Mouse (Mus musculus) Muller cell, postnatal 12 days (primary cell): ENCODE results near the gene Garem2.

Experiments used
- DNase-seq: peaks from one replicate; pipeline ENCODE4 v3.0.0-alpha.2; 2015; ENCODE audit errors: inconsistent ontology term

Gene Garem2

DNA sequence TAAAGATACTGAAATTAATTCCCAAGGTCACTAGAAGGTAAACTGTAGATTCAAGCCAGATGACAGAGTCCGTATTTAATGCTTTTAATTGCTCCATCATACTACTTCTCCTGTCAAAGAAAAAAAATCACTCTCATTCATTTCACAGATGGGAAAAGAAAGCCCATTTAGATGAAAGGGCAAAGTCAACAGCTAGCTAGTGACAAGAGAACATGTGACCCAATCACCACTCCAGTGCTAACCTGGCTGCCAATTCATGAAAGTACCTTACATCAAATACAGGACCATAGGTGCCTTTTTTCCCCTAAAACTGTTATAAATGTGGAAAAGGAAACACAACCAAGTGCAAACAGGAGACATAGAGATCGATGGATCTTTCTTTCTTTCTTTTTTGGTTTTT lies 48.3 kb downstream of the Garem2 start:
- DNase-seq, result no peak

DNA sequence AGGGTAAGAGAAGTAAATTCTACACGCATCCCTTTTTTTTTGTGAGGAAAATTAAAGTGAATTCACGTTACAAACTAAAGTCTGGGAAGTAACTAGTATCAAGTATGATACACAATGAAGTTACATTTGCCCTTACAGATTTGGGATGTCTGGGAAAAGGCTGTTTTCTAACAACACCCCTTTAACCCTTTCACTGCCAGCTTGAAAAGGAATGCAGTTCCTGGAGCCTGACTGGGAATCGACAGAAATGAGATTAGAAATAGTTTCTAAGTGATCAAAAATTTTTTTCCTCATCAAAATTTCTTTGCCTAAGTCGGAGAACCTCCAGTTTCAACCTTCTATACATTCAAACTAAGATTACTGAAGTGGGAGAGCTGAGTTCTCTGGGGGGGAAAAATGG lies 49.1 kb downstream of the Garem2 start:
- DNase-seq, result peak; percentile 26

DNA sequence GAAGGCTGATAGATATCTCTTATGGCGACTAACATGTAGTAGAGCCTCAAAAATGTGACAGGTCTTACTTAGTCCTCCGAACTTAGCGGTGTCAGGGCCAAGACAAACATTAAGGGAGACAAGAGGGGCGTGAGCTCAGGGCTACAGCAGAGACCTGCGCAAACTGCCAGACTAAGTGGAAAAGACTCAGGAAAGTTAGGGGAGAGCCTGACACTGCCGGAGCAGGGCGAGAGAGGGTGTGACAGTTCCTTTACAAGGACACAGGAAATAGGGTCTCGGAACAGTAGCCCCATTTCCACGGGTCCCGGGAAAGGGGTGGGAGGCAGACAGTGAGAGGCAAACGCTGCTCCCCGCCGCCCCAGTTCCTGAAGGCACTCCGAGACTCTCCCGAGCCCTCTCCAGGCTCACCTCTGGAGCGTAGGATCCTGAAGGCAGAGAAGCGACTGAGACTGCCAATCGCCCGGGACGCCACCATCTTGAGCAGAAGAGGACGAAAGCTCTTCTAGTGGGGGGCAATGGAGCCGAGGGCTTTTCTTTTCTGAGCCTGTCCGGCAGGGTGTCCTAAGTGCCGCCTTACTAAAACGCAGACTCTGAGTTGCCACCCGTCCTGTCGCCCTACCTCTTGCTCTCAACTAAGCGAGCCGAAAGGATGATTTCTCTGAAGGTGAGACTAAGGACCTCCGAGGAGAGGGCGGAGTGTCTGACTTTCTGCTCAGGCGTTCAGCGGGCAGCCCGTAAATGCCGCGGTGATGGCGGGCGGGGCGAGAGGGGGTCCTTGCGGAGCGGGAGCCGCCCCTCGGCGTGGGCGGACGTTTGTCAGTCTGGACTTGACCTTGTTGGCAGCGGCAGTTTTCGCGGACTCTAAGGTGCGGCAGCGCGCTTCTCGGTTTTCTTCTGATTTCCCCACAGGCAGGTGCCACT lies 49.8 kb downstream of the Garem2 start, which contains the start of the genes Hadha and Hadhb:
TSS of gene Hadha (minus strand) at position 689 of the 921 bp plus-strand sequence.
TSS of gene Hadhb (plus strand) at position 775 of the 921 bp plus-strand sequence.
- DNase-seq, result peak; percentile 95

DNA sequence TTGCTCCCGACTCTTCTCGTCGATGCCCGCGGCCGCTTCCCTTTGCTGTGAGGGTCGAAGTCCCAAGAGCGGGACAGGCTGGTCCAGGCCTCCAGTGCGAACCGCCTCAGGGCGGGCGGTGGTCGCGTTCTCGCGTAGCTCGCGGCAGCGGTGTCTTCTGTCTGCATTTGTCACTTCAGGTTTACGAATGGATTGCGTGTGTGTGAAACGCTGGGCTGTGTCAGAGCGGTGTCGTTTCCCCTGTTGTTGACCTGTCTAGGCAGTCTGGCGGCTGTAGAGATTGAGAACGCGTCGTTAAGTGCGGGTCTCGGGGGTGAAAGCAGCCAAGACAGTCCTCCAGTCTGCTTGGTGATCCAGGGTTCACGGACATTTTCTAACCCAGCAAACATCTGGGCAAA lies 50.4 kb downstream of the Garem2 start:
- no peak for DNase-seq

DNA sequence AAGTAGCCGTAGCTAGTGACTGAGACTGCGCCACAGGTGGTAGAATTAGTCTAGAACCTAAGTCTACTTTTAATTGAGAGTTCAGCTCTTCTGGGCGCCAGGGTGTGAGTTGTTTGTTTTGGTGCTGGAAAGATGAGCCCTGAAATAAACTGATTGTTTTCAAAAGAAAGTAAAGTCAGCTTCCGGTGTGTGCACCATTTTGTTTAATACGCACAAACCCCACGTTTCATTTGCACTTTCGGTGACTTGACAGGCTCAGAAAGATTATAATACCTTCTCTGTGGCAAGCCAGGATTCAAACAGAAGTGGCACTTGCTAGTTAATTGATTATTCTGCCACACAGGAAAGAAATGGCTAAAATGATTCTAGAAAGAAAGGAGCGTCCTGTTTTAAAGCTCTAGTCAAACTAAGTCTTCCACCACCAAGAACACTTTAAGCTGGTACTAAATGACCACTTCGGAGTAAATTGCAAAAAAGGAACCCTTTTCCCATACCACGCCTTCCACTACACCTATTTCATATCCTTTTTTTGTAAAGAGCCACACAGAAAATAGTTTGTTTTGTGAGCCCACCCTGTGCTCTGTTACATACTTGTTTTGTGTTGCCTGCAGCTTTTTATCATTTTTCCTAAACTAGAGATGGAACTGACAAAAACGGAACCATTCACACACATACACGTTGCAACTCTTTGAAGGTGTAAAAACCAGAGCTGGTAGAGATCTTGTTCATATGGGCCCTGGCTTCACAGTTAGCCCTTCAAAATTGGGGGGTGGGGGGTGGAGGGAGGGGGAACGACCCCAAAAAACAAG lies 51.1 kb downstream of the Garem2 start:
- peak; percentile 36 for DNase-seq

DNA sequence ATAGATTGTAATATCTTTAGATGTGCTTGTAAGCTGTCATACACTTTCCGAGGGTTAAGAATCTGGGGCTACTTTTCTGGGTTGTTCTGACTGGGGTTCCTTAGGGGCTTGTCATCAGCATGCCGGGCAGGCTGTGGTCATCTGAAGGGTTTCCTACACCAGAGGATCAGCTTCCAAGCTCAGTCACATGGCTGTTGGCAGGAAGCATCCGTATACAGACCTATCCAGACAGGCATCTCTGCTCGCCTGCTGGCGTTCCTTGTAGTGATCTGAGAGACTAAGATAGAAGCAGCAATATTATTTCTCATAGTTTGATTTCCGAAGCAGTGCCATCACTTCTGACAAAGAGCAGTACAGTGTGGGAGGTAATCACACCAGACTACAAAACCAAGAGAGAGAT lies 54.6 kb downstream of the Garem2 start:
- no peak for DNase-seq

DNA sequence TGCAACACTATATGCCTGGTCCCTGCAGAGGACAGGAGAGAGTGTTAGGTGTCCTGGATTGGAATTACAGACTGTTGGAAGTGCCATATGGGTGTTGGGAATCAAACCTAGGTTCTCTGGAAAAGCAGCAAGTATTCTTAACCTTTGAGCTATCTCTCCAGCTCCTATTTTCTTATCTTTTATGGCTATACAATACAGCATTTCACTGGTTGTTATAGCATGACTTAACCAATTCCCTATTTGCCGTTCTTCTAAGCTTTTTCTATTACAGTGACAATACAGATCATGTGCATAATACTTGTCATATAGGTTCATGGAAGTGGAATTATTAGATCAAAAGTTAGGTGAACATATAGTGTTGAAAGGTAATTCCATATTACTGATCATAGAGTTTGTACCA lies 56.9 kb downstream of the Garem2 start:
- no peak for DNase-seq

DNA sequence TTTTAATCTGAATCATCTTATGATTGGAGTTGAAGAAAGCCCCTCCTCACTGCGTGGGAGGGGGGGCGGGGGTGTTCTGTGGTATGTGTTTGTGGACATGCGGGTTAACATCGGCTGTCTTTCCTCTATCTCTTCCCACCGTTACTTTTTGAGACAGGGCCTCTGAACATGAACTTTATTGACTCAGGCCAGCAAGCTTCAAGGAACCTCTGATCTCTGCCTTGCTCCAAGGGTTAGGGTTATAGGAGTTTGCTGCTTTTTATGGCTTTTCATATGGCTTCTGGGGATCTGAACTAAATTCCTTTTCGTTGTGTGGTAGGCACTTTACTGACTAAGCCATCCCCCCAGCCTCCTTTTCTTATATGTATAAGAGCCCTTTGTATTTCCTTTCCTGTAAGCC lies 57.4 kb downstream of the Garem2 start:
- no peak for DNase-seq

DNA sequence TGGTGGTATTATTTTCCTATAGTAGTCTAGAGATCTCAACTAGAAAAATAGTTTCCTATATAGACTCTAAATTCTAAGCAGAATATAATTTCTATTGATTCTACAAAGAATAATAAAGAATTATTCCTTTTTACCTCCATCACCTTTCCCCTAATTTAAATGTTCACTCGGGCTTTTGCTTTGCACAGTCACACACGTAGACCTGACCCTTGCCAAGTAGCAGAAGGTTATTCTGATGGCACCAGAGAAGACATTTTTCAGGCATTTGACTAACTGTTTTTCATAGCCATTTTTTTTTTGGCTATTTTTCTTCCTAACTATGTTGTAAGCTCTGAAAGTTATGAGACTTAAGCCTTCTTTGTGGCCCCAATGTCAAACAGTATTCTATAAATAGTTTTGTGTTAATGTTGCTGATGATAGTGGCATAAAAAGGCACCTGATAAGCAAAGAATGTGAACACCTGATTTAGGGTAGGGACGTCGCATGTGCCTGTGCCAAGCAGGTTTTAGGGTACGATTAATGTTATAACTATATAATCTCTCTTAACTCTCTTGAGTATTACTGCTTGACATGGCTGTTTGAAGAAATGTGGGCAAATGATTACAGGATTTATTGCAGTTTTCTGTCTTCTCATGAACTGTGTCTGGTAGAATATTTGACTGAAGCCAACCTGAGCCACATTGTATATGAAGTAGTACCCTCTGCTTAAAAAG lies 60.4 kb downstream of the Garem2 start:
- no peak for DNase-seq
